Mouse (Mus musculus) intestine, embryonic 14.5 days (tissue): ENCODE data around the gene Picalm. TPM values are rescaled to one million over a fixed set of nuclear protein-coding genes. Genes with fewer than 3 reads are reported as not detected.

Source experiments
- ATAC-seq: fragments of 200-750 bp; cut with Nextera tagmentation; replicated peaks from 2 replicates; pipeline ENCODE4 v1.8.0; 2017; ENCODE audit warnings: low read depth, moderate number of reproducible peaks, moderate TSS enrichment, moderate library complexity; ENCODE audit not compliant: low FRiP score, low TSS enrichment
- DNase-seq: peaks from one replicate; pipeline ENCODE4 v3.0.0-alpha.2; 2018; ENCODE audit warnings: low spot score
- H3K27ac ChIP-seq: fragments of 300-500 bp; sonication (generic); 2 replicates; pipeline ENCODE4 v1.5.1; 2014; ENCODE audit warnings: low read depth, mild to moderate bottlenecking, control low read depth
- H3K27me3 ChIP-seq: fragments of 300-500 bp; sonication (generic); replicated peaks from 2 replicates; pipeline ENCODE4 v1.6.1; 2014; ENCODE audit warnings: low read length, control low read depth; ENCODE audit not compliant: control insufficient read depth, insufficient read depth
- H3K36me3 ChIP-seq: fragments of 300-500 bp; sonication (generic); 2 replicates; pipeline ENCODE4 v1.6.1; 2014; ENCODE audit warnings: low read length, control low read depth; ENCODE audit not compliant: control insufficient read depth, insufficient read depth
- H3K4me1 ChIP-seq: fragments of 300-500 bp; sonication (generic); replicated peaks from 2 replicates; pipeline ENCODE4 v1.6.1; 2014; ENCODE audit warnings: low read length, control low read depth, mixed read lengths; ENCODE audit not compliant: control insufficient read depth, insufficient read depth
- H3K4me2 ChIP-seq: fragments of 300-500 bp; sonication (generic); 2 replicates; pipeline ENCODE4 v1.6.1; 2014; ENCODE audit warnings: low read length
- H3K4me3 ChIP-seq: fragments of 300-500 bp; sonication (generic); 2 replicates; pipeline ENCODE4 v1.5.1; 2014; ENCODE audit warnings: low read depth, low read length, control low read depth, mixed read lengths
- H3K9ac ChIP-seq: fragments of 300-500 bp; sonication (generic); 2 replicates; pipeline ENCODE4 v1.6.1; 2014; ENCODE audit warnings: mild to moderate bottlenecking, low read length
- H3K9me3 ChIP-seq: fragments of 300-500 bp; sonication (generic); 2 replicates; pipeline ENCODE4 v1.6.1; 2016; ENCODE audit warnings: low read length, control low read depth; ENCODE audit not compliant: control insufficient read depth
- WGBS: fragments of 180-500 bp; shearing (Covaris S2); extraction: QIAGEN DNeasy Blood & Tissue Kit; methylation state at CpG from one replicate; pipeline ENCODE4 v1.1.7; 2014; 5-methylcytosine and 5-hydroxymethylcytosine counted together
- polyA plus RNA-seq: library from polyadenylated mRNA; unstranded; fragments of >200 nt; fragmentation: Nextera tagmentation; extraction: Ambion mirVana; gene quantifications from 2 replicates; pipeline ENCODE4 v1.2.1, GENCODE M21; 2014

Gene Picalm
- polyA plus RNA-seq, 1 experiment from 2014 or later, result 43.6 TPM

DNA sequence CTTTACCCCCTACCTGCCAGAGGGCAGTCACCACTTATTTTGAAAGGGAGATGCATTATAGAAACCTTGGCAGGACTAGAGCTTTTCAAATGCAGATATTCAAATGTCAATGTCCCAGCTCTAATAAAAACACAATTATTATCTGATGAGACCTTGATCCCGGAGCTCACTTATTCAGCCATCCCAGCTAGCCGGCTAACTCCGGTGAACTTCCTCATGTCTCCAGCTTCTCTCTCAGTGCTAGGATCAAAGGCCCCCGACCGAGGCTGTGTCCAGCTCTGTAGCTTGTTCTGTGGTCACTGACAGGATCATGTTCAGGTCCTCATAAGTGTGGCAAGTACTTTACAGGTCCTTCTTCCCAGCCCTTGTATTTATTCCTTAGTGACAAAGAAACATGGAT lies 34.9 kb upstream of the Picalm start:
- no peak overlapping the region for H3K4me2 ChIP-seq
- H3K36me3 ChIP-seq, result no peaks in the 10 kb centered on the region
- ATAC-seq (no peak), DNase-seq (no peak)
- H3K9me3 ChIP-seq, result no peaks in the 10 kb centered on the region
- 89% methylated on average over 5 of the region's 5 CpGs for WGBS
- H3K27me3 ChIP-seq, result no peaks in the 10 kb centered on the region; the same call in 1 of the 2 replicates
- H3K4me3 ChIP-seq, result no peak overlapping the region
- no peak overlapping the region for H3K27ac ChIP-seq
- H3K9ac ChIP-seq, result no peak overlapping the region
- no peaks in the 10 kb centered on the region for H3K4me1 ChIP-seq

DNA sequence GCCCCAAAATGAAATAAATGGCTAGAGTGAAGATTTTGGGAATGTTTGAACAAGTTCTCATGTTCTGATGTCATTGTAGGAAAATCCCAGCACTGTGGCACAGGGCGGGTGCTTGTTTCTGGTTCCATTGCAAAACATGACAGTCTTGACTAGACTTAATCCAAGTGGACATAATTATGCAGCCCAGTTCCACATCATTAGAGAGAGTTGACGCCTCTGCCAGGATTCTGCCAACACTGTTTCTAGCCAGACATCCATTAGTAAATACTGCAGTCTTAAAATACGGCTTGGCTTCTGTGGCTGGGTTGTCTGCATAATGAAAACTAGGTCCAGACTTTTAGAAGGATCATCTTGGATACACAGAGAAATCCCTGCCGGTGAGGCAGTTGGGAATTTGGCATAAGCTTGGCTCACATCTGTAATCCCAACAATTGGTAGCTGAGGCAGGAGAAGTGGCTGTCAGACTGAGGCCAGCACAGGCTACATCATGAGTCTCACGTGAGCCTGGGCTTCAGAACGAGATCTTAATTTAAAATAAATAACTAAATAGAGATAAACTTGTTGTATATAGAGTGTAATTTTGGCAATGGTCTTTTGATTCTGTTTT lies 34.1 kb upstream of the Picalm start:
- Histone ChIP-seq H3K36me3 (no peaks in the 10 kb centered on the region), H3K4me3 (no peak overlapping the region), H3K9me3 (no peaks in the 10 kb centered on the region), H3K4me1 (no peaks in the 10 kb centered on the region), H3K27me3 (no peaks in the 10 kb centered on the region; the same call in 1 of the 2 replicates), H3K9ac (no peak overlapping the region), H3K27ac (no peak overlapping the region), H3K4me2 (no peak overlapping the region)
- 70% methylated on average over 6 of the region's 6 CpGs for WGBS
- DNase-seq, result no peak
- no peak for ATAC-seq

DNA sequence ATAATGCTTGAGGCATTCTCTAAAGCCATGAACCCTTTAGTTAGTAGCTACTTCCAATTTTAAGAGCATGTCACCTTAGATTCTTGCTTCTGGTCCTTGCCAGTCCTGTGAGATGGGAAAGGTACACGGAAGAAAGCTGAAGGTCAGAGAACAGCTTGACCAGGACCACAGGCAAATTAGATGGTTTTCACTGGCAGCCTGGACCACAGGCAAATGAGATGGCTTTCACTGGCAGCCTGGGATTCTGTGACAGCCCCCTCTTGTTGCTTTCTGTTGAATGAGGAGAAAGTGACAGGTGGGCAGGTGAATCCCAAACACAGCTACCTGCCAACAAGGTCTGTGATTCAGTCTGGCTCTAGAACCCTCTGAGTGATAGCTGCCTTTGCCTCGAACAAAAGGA lies 33.4 kb upstream of the Picalm start:
- H3K27ac ChIP-seq, result no peak overlapping the region
- 62% methylated on average over 2 of the region's 2 CpGs for WGBS
- H3K4me3 ChIP-seq, result no peak overlapping the region
- H3K36me3 ChIP-seq, result no peaks in the 10 kb centered on the region
- no peaks in the 10 kb centered on the region for H3K9me3 ChIP-seq
- no peak overlapping the region for H3K9ac ChIP-seq
- no peaks in the 10 kb centered on the region; the same call in 1 of the 2 replicates for H3K27me3 ChIP-seq
- DNase-seq (no peak), ATAC-seq (no peak)
- H3K4me1 ChIP-seq, result no peaks in the 10 kb centered on the region
- no peak overlapping the region for H3K4me2 ChIP-seq

DNA sequence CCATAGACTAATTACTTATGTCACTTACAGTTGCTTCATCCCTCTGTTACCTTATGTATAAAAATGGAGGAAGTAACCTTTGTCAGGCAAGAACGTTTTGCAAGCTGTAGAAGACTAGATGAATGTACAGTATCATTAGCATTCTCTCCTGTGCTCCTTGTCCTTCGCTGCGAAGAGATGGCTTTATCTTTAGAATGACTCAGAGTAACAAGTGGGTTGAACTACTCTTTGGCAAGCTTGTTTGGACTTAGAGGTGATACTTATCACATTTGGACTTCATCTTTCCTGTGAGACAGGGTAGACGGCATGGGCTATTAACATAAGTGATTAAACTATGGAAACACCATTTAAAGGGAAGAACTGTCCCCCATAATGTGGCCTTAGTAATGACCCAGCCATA lies 31.8 kb upstream of the Picalm start:
- 78% methylated on average over 4 of the region's 4 CpGs for WGBS

DNA sequence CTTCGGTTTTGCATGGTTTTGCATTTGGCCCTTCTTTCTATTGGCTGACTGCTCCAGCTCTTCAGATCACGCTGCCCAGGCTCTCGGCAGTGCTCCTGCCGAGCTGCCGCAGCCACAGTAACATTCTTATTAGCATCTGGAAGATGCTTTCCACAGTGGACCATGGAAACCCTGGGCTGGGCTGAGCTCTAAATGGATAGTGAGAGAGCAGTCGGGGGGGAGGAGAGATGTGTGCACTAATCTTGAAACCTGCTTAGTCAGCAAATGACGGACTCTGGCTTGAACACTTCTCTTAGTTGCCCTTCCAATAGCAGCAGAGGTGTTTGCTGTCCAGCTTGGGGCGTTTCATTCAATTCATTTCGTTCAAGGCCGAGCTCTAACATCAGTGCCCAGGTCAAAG lies 30.8 kb upstream of the Picalm start:
- DNase-seq (no peak), ATAC-seq (no peak)
- H3K9me3 ChIP-seq, result no peaks in the 10 kb centered on the region
- H3K4me3 ChIP-seq, result no peak overlapping the region
- no peaks in the 10 kb centered on the region; the same call in 1 of the 2 replicates for H3K27me3 ChIP-seq
- no peaks in the 10 kb centered on the region for H3K4me1 ChIP-seq
- 51% methylated on average over 10 of the region's 10 CpGs for WGBS
- no peak overlapping the region for H3K9ac ChIP-seq
- H3K27ac ChIP-seq, result no peak overlapping the region
- no peaks in the 10 kb centered on the region for H3K36me3 ChIP-seq
- H3K4me2 ChIP-seq, result no peak overlapping the region

More for the DNA sequence above, 31.8 kb upstream of the Picalm start:
- Histone ChIP-seq H3K27me3 (no peaks in the 10 kb centered on the region; the same call in 1 of the 2 replicates), H3K27ac (no peak overlapping the region), H3K9me3 (no peaks in the 10 kb centered on the region), H3K9ac (no peak overlapping the region), H3K36me3 (no peaks in the 10 kb centered on the region), H3K4me3 (no peak overlapping the region), H3K4me2 (no peak overlapping the region), H3K4me1 (no peaks in the 10 kb centered on the region)
- ATAC-seq, result no peak
- no peak for DNase-seq

DNA sequence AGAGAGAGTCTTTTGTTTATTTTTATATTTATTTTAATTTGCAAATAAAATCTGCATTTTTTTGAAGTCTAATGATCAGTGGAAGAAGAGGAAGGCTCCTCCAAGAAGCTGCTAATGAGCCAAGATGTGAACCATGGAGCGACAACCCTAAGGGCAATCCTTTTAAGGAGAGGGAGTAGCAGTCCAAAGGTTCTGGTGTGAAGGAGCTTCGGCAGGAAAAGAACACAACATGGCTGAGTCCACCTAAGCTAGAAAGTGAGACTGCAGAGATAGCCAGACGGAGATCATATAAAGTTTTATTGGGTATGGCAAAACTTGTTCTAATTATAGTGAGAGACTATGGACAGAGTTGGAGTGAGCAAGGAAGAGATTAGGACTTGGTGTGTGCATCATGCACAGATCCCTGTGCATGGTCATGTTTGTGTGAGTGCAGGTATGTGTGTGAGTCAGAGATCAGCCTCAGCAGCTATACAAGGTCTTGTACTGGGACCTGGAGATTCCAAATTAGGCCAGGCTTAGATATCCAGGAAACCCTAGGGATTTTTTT lies 29.3 kb upstream of the Picalm start:
- Histone ChIP-seq H3K9ac (no peak overlapping the region), H3K9me3 (no peaks in the 10 kb centered on the region), H3K4me2 (no peak overlapping the region), H3K36me3 (no peaks in the 10 kb centered on the region), H3K4me1 (no peaks in the 10 kb centered on the region), H3K4me3 (no peak overlapping the region), H3K27ac (no peak overlapping the region), H3K27me3 (no peaks in the 10 kb centered on the region; the same call in 1 of the 2 replicates)
- 72% methylated on average over 3 of the region's 3 CpGs for WGBS
- no peak for DNase-seq
- no peak for ATAC-seq

DNA sequence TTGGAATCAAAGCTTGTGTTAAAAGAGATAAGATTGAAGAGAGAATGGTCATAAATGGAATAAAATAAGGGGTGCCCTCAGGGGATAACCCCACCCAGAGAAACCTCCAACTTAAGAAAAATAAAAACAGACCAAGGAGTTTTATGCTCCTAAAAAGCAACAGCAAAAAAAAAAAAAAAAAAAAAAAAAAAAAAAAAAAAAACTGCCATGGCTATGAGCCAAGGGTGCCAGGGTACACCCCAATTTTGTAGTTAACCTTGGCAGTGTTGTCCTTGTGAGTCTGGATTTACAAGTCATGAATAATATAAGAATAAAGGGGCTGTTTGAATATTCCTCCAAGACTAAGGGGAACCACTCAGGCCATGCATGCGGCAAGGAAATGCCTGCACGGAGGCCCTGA lies 13.9 kb upstream of the Picalm start:
- Histone ChIP-seq H3K9me3 (no peaks in the 10 kb centered on the region), H3K36me3 (no peaks in the 10 kb centered on the region), H3K4me3 (no peak overlapping the region), H3K9ac (no peak overlapping the region), H3K4me2 (no peak overlapping the region), H3K4me1 (no peaks in the 10 kb centered on the region), H3K27ac (no peak overlapping the region), H3K27me3 (no peaks in the 10 kb centered on the region)
- 99% methylated on average over 2 of the region's 2 CpGs for WGBS
- ATAC-seq (no peak), DNase-seq (no peak)

DNA sequence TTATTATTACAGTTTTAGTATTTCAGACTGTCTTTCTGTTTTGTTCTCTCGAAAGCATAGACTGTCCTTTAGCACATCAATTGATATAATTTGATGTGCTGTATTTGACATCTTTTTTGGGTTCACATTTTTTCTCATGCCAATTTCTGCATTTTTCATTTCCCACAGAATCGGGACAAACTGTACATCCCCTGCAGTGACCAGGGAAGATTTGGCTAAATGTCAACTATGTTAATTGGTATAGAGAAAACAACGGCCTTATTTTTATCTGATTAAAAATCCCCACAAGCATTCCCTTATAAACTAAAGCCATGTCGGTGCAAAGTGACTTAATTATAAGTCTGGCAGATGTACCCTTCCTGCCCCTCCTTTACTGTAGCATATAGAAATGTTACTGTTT lies 9.9 kb upstream of the Picalm start:
- Histone ChIP-seq H3K9me3 (no peaks in the 10 kb centered on the region), H3K4me2 (no peak overlapping the region), H3K9ac (no peak overlapping the region), H3K4me1 (no peaks in the 10 kb centered on the region), H3K36me3 (no peaks in the 10 kb centered on the region), H3K27ac (no peak overlapping the region), H3K27me3 (no peaks in the 10 kb centered on the region), H3K4me3 (no peak overlapping the region)
- ATAC-seq (no peak), DNase-seq (no peak)
- 72% methylated on average over 4 of the region's 4 CpGs for WGBS

DNA sequence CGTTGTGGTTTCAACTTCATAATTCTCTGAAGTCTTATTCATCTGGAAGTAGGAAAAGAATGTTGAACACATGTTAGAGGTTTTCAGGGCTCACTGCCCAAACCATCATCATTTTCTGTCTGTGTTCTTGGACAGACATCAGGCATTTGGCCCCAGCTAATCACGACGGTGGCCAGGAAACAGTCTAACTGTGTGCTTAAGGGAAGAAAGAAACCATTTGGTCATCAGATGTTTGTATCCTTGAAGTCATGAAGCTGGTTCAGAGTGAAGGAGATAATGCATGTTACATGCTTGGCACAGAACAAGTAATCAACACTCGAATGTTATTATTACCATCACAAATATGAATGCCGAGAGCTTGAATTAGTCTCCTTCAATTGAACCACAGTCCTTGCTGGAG lies 5.0 kb upstream of the Picalm start:
- Histone ChIP-seq H3K9me3 (no peaks in the 10 kb centered on the region), H3K4me1 (peaks cover 7% of the 10 kb centered on the region; the same call in 1 of the 2 replicates), H3K27ac (no peak overlapping the region), H3K27me3 (no peaks in the 10 kb centered on the region), H3K9ac (no peak overlapping the region), H3K4me2 (no peak overlapping the region), H3K4me3 (no peak overlapping the region), H3K36me3 (no peaks in the 10 kb centered on the region)
- no peak for DNase-seq
- no peak for ATAC-seq
- 77% methylated on average over 5 of the region's 5 CpGs for WGBS
